Mouse (Mus musculus) heart, postnatal 0 days (tissue): ENCODE data around the gene Edem1.

Experiments
- CTCF ChIP-seq: IDR thresholded peaks from 2 replicates; pipeline ENCODE4 v1.5.1; 2016; ENCODE audit warnings: antibody characterized with exemption, control low read depth, low read depth
- EP300 ChIP-seq: IDR thresholded peaks from 2 replicates; pipeline ENCODE4 v1.6.1; 2016; ENCODE audit warnings: antibody characterized with exemption, low read depth

DNA sequence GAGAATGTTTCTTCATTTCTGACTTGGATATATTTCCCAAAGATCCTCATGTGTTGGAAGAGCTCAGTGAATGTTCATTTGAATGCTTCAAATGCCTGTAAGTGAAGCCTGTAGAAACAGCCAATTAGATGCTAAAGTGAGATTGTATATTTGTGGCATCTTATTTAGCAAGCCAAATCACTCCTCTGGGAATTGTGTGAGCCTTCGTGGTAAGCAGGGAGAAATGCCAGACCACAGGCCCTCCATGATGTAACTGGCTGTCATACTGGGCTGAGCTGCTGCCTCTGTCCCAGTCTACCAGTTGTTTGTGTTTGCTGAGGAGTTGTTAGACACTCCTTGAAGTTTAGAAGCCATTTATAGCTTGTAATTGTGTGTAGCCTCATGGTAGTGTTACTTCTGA is 15.2 kb downstream of the Edem1 start:
- TF ChIP-seq EP300 (no peak), CTCF (no peak)
